Mouse (Mus musculus) ovary, postnatal 36 days (tissue): ENCODE results near the gene Tnfrsf18.

ENCODE experiments used
- DNase-seq: peaks from one replicate; pipeline ENCODE4 v3.0.0; 2022; ENCODE audit warnings: low spot score, mixed read lengths

Tnfrsf18 gene

GRCm38 (mm10) chr4:156026013-156026412 lies at the start of gene Tnfrsf18:
Tnfrsf18 (plus strand) TSS chr4:156026164.
- no peak for DNase-seq

- no peak for DNase-seq
These were observed 44.4 kb upstream of the Tnfrsf18 start for GRCm38 (mm10) chr4:155981436-155982082.

- no peak for DNase-seq
These were observed 42.2 kb upstream of the Tnfrsf18 start for GRCm38 (mm10) chr4:155983788-155984187.

- DNase-seq: no peak
These were observed 34.6 kb upstream of the Tnfrsf18 start for GRCm38 (mm10) chr4:155991211-155991907.

- no peak for DNase-seq
These were observed 34.1 kb upstream of the Tnfrsf18 start for GRCm38 (mm10) chr4:155991908-155992230.

GRCm38 (mm10) chr4:155992241-155992905 lies 33.6 kb upstream of the Tnfrsf18 start, which contains the start of the genes B3galt6 and Sdf4:
B3galt6 (minus strand) TSS chr4:155992649.
Sdf4 (plus strand) TSS chr4:155992872.
- DNase-seq: peak; percentile 92

GRCm38 (mm10) chr4:155992906-155993547 lies 32.9 kb upstream of the Tnfrsf18 start:
- no peak for DNase-seq

GRCm38 (mm10) chr4:155993606-155994005 lies 32.4 kb upstream of the Tnfrsf18 start:
- no peak for DNase-seq

- DNase-seq: no peak
These were observed 21.9 kb upstream of the Tnfrsf18 start for GRCm38 (mm10) chr4:156004109-156004508.

- DNase-seq: no peak
These were observed 17.6 kb upstream of the Tnfrsf18 start for GRCm38 (mm10) chr4:156008369-156008768.

GRCm38 (mm10) chr4:156013637-156014036 lies 12.3 kb upstream of the Tnfrsf18 start, which contains the start of gene Tnfrsf4:
Tnfrsf4 (plus strand) TSS chr4:156013843.
- DNase-seq: no peak

- no peak for DNase-seq
These were observed 11.5 kb upstream of the Tnfrsf18 start for GRCm38 (mm10) chr4:156014436-156014835.

GRCm38 (mm10) chr4:156019771-156020170 lies 6.2 kb upstream of the Tnfrsf18 start:
- DNase-seq: no peak

- no peak for DNase-seq
These were observed 4.6 kb upstream of the Tnfrsf18 start for GRCm38 (mm10) chr4:156021381-156021780.

GRCm38 (mm10) chr4:156021942-156022419 lies 4.0 kb upstream of the Tnfrsf18 start:
- no peak for DNase-seq

- DNase-seq: no peak
These were observed 2.4 kb upstream of the Tnfrsf18 start for GRCm38 (mm10) chr4:156023520-156023919.

- no peak for DNase-seq
These were observed 1.8 kb upstream of the Tnfrsf18 start for GRCm38 (mm10) chr4:156024184-156024583.

GRCm38 (mm10) chr4:156028580-156028979 lies 2.6 kb downstream of the Tnfrsf18 start:
- no peak for DNase-seq

GRCm38 (mm10) chr4:156030651-156031118 lies 4.7 kb downstream of the Tnfrsf18 start:
- DNase-seq: no peak

- no peak for DNase-seq
These were observed 5.3 kb downstream of the Tnfrsf18 start for GRCm38 (mm10) chr4:156031255-156031592.

GRCm38 (mm10) chr4:156031593-156032391 lies 5.8 kb downstream of the Tnfrsf18 start:
- DNase-seq: peak; percentile 79
